Mouse (Mus musculus) MEL (cell line): ENCODE measurements around the gene Snx10. TPM values are rescaled to one million over a fixed set of nuclear protein-coding genes. Genes with fewer than 3 reads are reported as not detected.

Experiments used
- DNase-seq: peaks from one replicate; pipeline ENCODE4 v3.0.0; 2011; ENCODE audit warnings: low read depth, low spot score
- H3K27ac ChIP-seq: 2 replicates; pipeline ENCODE4 v1.5.1; 2012; ENCODE audit warnings: low read depth, mild to moderate bottlenecking, control low read depth, low read length, moderate library complexity; ENCODE audit not compliant: control insufficient read depth
- H3K27me3 ChIP-seq, 2 experiments: fragments of 150-350 bp in 1 of 2; sonication (generic) in 1 of 2; 2 replicates each; pipeline ENCODE4 v1.6.1; 2012; ENCODE audit warnings: low read length in 2 of 2, mild to moderate bottlenecking in 2 of 2, improper control_type of control experiment in 1 of 2, moderate library complexity in 1 of 2; ENCODE audit not compliant: insufficient read depth in 2 of 2, control insufficient read depth in 1 of 2
- H3K36me3 ChIP-seq, 2 experiments: 2 replicates each; pipeline ENCODE4 v1.6.1; 2012 to 2014; ENCODE audit warnings: low read length in 2 of 2, improper control_type of control experiment in 1 of 2, inconsistent platforms in 1 of 2, mild to moderate bottlenecking in 1 of 2; ENCODE audit not compliant: insufficient read depth in 2 of 2, control insufficient read depth in 1 of 2
- H3K4me1 ChIP-seq, 2 experiments: fragments of 150-350 bp in 1 of 2; sonication (generic) in 1 of 2; 2 replicates each; pipeline ENCODE4 v1.6.1; 2012; ENCODE audit warnings: low read length in 2 of 2, improper control_type of control experiment in 1 of 2, mild to moderate bottlenecking in 1 of 2; ENCODE audit not compliant: insufficient read depth in 2 of 2, control insufficient read depth in 1 of 2
- H3K4me3 ChIP-seq, 2 experiments: fragments of 150-350 bp in 1 of 2; sonication (generic) in 1 of 2; 2 replicates each; pipeline ENCODE4 v1.5.1; 2012; ENCODE audit warnings: low read depth in 2 of 2, low read length in 2 of 2, mild to moderate bottlenecking in 2 of 2, moderate library complexity in 2 of 2, control low read depth in 1 of 2, improper control_type of control experiment in 1 of 2; ENCODE audit not compliant: control insufficient read depth in 1 of 2, insufficient read depth in 1 of 2
- H3K79me2 ChIP-seq: 2 replicates; pipeline ENCODE4 v1.6.1; 2012; ENCODE audit warnings: mild to moderate bottlenecking, low read length, moderate library complexity; ENCODE audit not compliant: control insufficient read depth, poor library complexity, insufficient read depth
- H3K9ac ChIP-seq: 2 replicates; pipeline ENCODE4 v1.6.1; 2012; ENCODE audit warnings: low read depth, mild to moderate bottlenecking, control low read depth, low read length, moderate library complexity; ENCODE audit not compliant: control insufficient read depth, poor library complexity, severe bottlenecking
- H3K9me3 ChIP-seq: fragments of 150-350 bp; sonication (generic); replicated peaks from 2 replicates; pipeline ENCODE4 v1.6.1; 2012; ENCODE audit warnings: mild to moderate bottlenecking, low read length, improper control_type of control experiment, moderate library complexity; ENCODE audit not compliant: insufficient read depth
- CHD1 ChIP-seq: IDR thresholded peaks from 2 replicates; pipeline ENCODE4 v1.6.1; 2012; ENCODE audit warnings: low read depth, mild to moderate bottlenecking, inconsistent platforms, low read length, improper control_type of control experiment
- CTCF ChIP-seq, 3 experiments: IDR thresholded peaks in 2 of 3; conservative IDR thresholded peaks in 1 of 3; 2 replicates each; pipeline ENCODE4 v1.5.1; 2011 to 2012; ENCODE audit warnings: low read length in 3 of 3, low read depth in 2 of 3, mild to moderate bottlenecking in 2 of 3, improper control_type of control experiment in 1 of 3, inconsistent platforms in 1 of 3, mixed read lengths in 1 of 3, moderate library complexity in 1 of 3; ENCODE audit not compliant: control insufficient read depth in 1 of 3, insufficient read depth in 1 of 3, poor library complexity in 1 of 3, severe bottlenecking in 1 of 3
- ELF1 ChIP-seq: IDR thresholded peaks from 2 replicates; pipeline ENCODE4 v1.6.1; 2014; ENCODE audit warnings: low read depth, mild to moderate bottlenecking, inconsistent platforms, low read length, improper control_type of control experiment, moderate library complexity
- EP300 ChIP-seq, 2 experiments: IDR thresholded peaks; 2 replicates each; pipeline ENCODE4 v1.6.1; 2011; ENCODE audit warnings: improper control_type of control experiment in 2 of 2, low read length in 2 of 2, low read depth in 1 of 2, mild to moderate bottlenecking in 1 of 2
- ETS1 ChIP-seq: IDR thresholded peaks from 2 replicates; pipeline ENCODE4 v1.6.1; 2012; ENCODE audit warnings: low read depth, mild to moderate bottlenecking, inconsistent platforms, low read length, improper control_type of control experiment, moderate library complexity
- GABPA ChIP-seq: IDR thresholded peaks from 2 replicates; pipeline ENCODE4 v1.6.1; 2012; ENCODE audit warnings: low read depth, mild to moderate bottlenecking, inconsistent platforms, low read length, improper control_type of control experiment, moderate library complexity
- JUND ChIP-seq: IDR thresholded peaks from 2 replicates; pipeline ENCODE4 v1.6.1; 2011; ENCODE audit warnings: low read depth, mild to moderate bottlenecking, improper control_type of control experiment, low read length
- MAX ChIP-seq: IDR thresholded peaks from 2 replicates; pipeline ENCODE4 v1.6.1; 2011; ENCODE audit warnings: low read length, improper control_type of control experiment
- MAZ ChIP-seq: IDR thresholded peaks from 2 replicates; pipeline ENCODE4 v1.6.1; 2012; ENCODE audit warnings: low read depth, mild to moderate bottlenecking, inconsistent platforms, low read length, improper control_type of control experiment
- MXI1 ChIP-seq: IDR thresholded peaks from 2 replicates; pipeline ENCODE4 v1.6.1; 2011; ENCODE audit warnings: mild to moderate bottlenecking, low read depth, low read length, improper control_type of control experiment
- NELFE ChIP-seq: IDR thresholded peaks from 2 replicates; pipeline ENCODE4 v1.6.1; 2011; ENCODE audit warnings: low read depth, low read length, improper control_type of control experiment
- NRF1 ChIP-seq: IDR thresholded peaks from 2 replicates; pipeline ENCODE4 v1.6.1; 2014; ENCODE audit warnings: low read depth, mild to moderate bottlenecking, inconsistent platforms, low read length, improper control_type of control experiment, moderate library complexity; ENCODE audit not compliant: poor library complexity, insufficient read depth, severe bottlenecking
- POLR2A ChIP-seq, 2 experiments: IDR thresholded peaks; 2 replicates each; pipeline ENCODE4 v1.6.1; 2011 to 2012; ENCODE audit warnings: low read length in 2 of 2, mild to moderate bottlenecking in 2 of 2, control low read depth in 1 of 2, improper control_type of control experiment in 1 of 2, low read depth in 1 of 2, moderate library complexity in 1 of 2; ENCODE audit not compliant: control insufficient read depth in 1 of 2, insufficient read depth in 1 of 2, poor library complexity in 1 of 2
- POLR2AphosphoS2 ChIP-seq: IDR thresholded peaks from 2 replicates; pipeline ENCODE4 v1.6.1; 2011; ENCODE audit warnings: low read length, improper control_type of control experiment
- POLR2AphosphoS5 ChIP-seq: IDR thresholded peaks from 2 replicates; pipeline ENCODE4 v1.6.1; 2012; ENCODE audit warnings: low read depth, borderline replicate concordance, mild to moderate bottlenecking, inconsistent platforms, low read length, moderate library complexity, mixed read lengths
- RAD21 ChIP-seq: IDR thresholded peaks from 2 replicates; pipeline ENCODE4 v1.6.1; 2011; ENCODE audit warnings: mild to moderate bottlenecking, low read depth, low read length, improper control_type of control experiment
- RCOR1 ChIP-seq: IDR thresholded peaks from 2 replicates; pipeline ENCODE4 v1.6.1; 2012; ENCODE audit warnings: low read depth, mild to moderate bottlenecking, inconsistent platforms, low read length, improper control_type of control experiment
- SIN3A ChIP-seq: IDR thresholded peaks from 2 replicates; pipeline ENCODE4 v1.6.1; 2012; ENCODE audit warnings: low read length, improper control_type of control experiment, inconsistent platforms
- SMC3 ChIP-seq: IDR thresholded peaks from 2 replicates; pipeline ENCODE4 v1.6.1; 2011; ENCODE audit warnings: low read depth, low read length, improper control_type of control experiment
- UBTF ChIP-seq: IDR thresholded peaks from 2 replicates; pipeline ENCODE4 v1.6.1; 2012; ENCODE audit warnings: low read depth, mild to moderate bottlenecking, inconsistent platforms, low read length, improper control_type of control experiment, moderate library complexity, borderline replicate concordance; ENCODE audit not compliant: insufficient read depth
- ZC3H11A ChIP-seq: IDR thresholded peaks from 2 replicates; pipeline ENCODE4 v1.6.1; 2012; ENCODE audit warnings: low read depth, mild to moderate bottlenecking, inconsistent platforms, low read length, improper control_type of control experiment
- ZKSCAN1 ChIP-seq: IDR thresholded peaks from 2 replicates; pipeline ENCODE4 v1.6.1; 2012; ENCODE audit warnings: low read depth, mild to moderate bottlenecking, inconsistent platforms, low read length, improper control_type of control experiment, moderate library complexity
- ZNF384 ChIP-seq: IDR thresholded peaks from 2 replicates; pipeline ENCODE4 v1.6.1; 2012; ENCODE audit warnings: low read depth, mild to moderate bottlenecking, inconsistent platforms, low read length, improper control_type of control experiment
- polyA plus RNA-seq, 2 experiments: library from polyadenylated mRNA; stranded (reverse) in 1 of 2; unstranded in 1 of 2; fragments of >175 nt in 1 of 2; fragments of >200 nt in 1 of 2; gene quantifications; 2 replicates each; pipeline versions ENCODE4 v1.2.1 to v1.2.4; 2012; ENCODE audit warnings: low replicate concordance in 2 of 2, low read depth in 1 of 2; ENCODE audit not compliant: insufficient read length in 2 of 2, insufficient read depth in 1 of 2, missing spikeins in 1 of 2
- total RNA-seq: library from RNA; depleted of rRNA; stranded (reverse); fragments of 300-350 nt; gene quantifications from 2 replicates; pipeline ENCODE4 v1.2.3, GENCODE M21; 2012

Snx10 gene
- total and polyA plus RNA-seq, 3 experiments, result 3.9 to 7.0 TPM; not detected in 1

DNA sequence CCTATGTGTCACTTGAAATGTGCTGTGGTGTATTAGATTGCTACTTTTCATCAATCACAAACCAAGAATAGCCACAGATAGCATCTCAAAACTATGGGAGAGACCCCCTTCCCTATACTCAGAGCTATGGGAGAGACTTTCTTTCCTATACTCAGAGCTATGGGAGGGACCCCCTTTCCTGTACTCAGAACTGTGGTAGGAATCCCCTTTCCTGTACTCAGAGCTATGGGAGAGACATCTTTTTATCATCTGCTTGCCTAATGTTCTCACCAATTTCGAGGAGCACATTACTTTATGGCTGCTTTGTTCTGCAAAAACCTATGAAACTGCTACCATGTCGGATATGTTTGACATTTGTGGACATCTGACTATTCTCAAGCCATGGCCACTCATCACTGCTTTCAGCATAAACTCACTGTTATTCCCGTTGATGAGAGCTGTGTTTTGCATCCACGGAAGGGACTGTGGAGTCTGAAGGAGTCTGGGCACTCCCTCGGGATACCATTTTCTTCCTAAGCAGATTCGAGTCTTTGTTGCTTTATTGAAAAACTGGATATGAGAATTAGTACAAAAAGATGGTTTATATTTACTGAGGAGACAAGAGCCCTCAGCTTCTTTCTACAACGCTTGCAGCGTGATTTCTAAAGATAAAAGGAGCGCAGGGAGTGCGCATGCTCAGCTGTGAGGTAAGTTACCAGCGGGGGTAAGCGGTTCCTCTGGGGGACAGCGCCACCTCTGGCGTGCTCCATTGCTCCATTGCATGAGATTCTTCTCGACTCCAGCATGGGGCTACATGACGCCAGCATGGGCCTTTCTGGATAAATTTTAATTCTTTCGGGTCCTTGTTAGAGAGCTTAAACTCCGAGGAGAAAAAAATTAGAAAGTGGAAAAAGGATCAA is 14.7 kb upstream of the Snx10 start (continued):
- TF ChIP-seq POLR2AphosphoS5, result no peak
- peak in 1 of 2 experiments; percentile 40; a peak in 1 of 4 replicates for TF ChIP-seq POLR2A (IDR thresholded peaks at IDR 0.05; ENCODE audit: control insufficient read depth in 1 of 2, insufficient read depth in 1 of 2, low read depth in 1 of 2, low read length in 2 of 2, poor library complexity in 1 of 2)
- 0 out of 2 replicates have a peak, but pooled peaks have one; percentile 48 for TF ChIP-seq SIN3A
- TF ChIP-seq JUND, result no peak
- no peak for TF ChIP-seq EP300 (IDR thresholded peaks at IDR 0.05; ENCODE audit: low read depth in 1 of 2, low read length in 2 of 2)

DNA sequence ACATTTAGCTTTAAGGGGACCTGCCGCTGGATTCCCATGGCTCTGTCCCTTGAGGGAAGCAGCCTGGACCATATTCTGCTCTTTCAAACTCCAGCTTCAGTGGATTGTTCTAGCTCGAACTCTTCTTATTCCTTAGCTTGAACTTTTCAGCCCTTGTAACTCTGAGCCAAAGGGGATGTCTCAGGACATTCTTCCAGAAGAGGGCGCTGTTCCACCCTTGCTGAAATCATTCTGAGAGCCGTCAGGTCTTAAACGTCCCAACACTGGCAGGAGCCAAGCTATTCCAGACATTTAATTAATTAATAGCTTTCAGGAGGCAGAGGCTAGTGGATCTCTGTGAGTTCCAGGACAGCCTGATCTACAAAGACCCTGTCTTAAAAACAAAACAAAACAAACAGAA is 13.6 kb upstream of the Snx10 start:
- Histone ChIP-seq H3K27ac (peak overlapping the region; percentile 34; the same call in 1 of the 2 replicates), H3K9ac (peak overlapping the region; percentile 62), H3K9me3 (no peaks in the 10 kb centered on the region), H3K4me3 (peak overlapping the region; percentile 49 to 66), H3K4me1 (peaks cover 0 to 3% of the 10 kb centered on the region in 2 experiments; a peak in 3 of 4 replicates), H3K27me3 (no peaks in the 10 kb centered on the region), H3K36me3 (peaks cover 0 to 7% of the 10 kb centered on the region in 2 experiments; a peak in 2 of 4 replicates), H3K79me2 (no peaks in the 10 kb centered on the region)
- TF ChIP-seq MXI1 (no peak; the same call in 1 of the 2 replicates), MAX (no peak), GABPA (no peak), ZNF384 (0 out of 2 replicates have a peak, but pooled peaks have one; percentile 35), ETS1 (no peak), MAZ (no peak), CHD1 (no peak), ZC3H11A (peak; percentile 76), SMC3 (peak; percentile 83), RCOR1 (peak; percentile 16; the same call in 1 of the 2 replicates), ELF1 (0 out of 2 replicates have a peak, but pooled peaks have one; percentile 13), SIN3A (peak; percentile 47; the same call in 1 of the 2 replicates), CTCF (IDR thresholded peaks at IDR 0.05 in 2 of 3, conservative IDR thresholded peaks at IDR 0.05 in 1 of 3; ENCODE audit: control insufficient read depth in 1 of 3, insufficient read depth in 1 of 3, low read depth in 2 of 3, low read length in 3 of 3, poor library complexity in 1 of 3, severe bottlenecking in 1 of 3) (peak; percentile 76 to 89 (median 83)), ZKSCAN1 (no peak), JUND (no peak), RAD21 (peak; percentile 69), NRF1 (0 out of 2 replicates have a peak, but pooled peaks have one; percentile 14), NELFE (no peak), POLR2AphosphoS2 (no peak), UBTF (no peak)
- peak; percentile 90 for DNase-seq
